Mouse (Mus musculus) embryonic fibroblast, embryonic 13.5 days (primary cell): ENCODE data around the gene Mocs2.

Experiments
- CTCF ChIP-seq: IDR thresholded peaks from 2 replicates; pipeline ENCODE4 v1.5.1; 2011; ENCODE audit warnings: mild to moderate bottlenecking, control low read depth, low read length, moderate library complexity, borderline replicate concordance; ENCODE audit not compliant: insufficient read depth
- POLR2A ChIP-seq: IDR thresholded peaks from 2 replicates; pipeline ENCODE4 v1.6.1; 2011; ENCODE audit warnings: low read depth, mild to moderate bottlenecking, control low read depth, low read length, moderate library complexity

GRCm38 (mm10) chr13:114822871-114823270, 4.8 kb downstream of the Mocs2 start:
- no peak for TF ChIP-seq POLR2A
- no peak for TF ChIP-seq CTCF
